Mouse (Mus musculus): ENCODE results near the gene Olfr1168. TPM values are rescaled to one million over a fixed set of nuclear protein-coding genes. Genes with fewer than 3 reads are reported as not detected.
"Not testable (repeated sequence)": the region's sequence is repeated elsewhere in the genome, so short reads cannot be mapped to it uniquely, and the experiment has no call there.

Olfr1168 gene
- not detected for total RNA-seq (2021)

- no peak for DNase-seq (ENCODE audit: low spot score in 2 of 2)
- intact Hi-C loops (cut with DNase I): no loop called here
Observed at GRCm38 (mm10) chr2:88181580-88181979, at the start of gene Olfr1168. Gene Olfr1168 (plus strand): TSS chr2:88181880.

GRCm38 (mm10) chr2:88155093-88155492 is 26.6 kb upstream of the Olfr1168 start, which contains the start of gene Olfr1167:
Gene Olfr1167 (minus strand): TSS chr2:88155193.
- intact Hi-C loops (cut with DNase I); DNase-seq (ENCODE audit: low spot score in 2 of 2): not testable (repeated sequence)

- no peak for DNase-seq (ENCODE audit: low spot score in 2 of 2)
- intact Hi-C loops (cut with DNase I): no loop called here
Observed at GRCm38 (mm10) chr2:88220784-88221183, 39.1 kb downstream of the Olfr1168 start.

DNA sequence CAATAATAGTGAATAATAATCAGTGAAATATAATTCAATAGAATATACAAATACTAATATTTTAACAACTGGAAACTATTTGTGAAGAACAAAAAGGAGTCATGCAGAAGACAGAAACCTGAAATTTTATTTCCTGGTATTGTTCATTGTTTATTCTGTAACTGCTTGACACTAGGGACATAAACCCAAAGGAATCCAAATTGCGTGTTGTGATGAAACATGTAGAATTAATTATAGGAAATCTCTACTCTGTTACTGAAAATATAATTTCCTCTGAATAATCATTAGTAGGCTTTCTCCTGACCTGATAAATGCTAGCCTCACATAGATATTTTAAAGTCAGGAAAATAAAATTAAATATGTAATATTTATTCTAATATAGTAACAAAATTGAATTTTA is 46.6 kb downstream of the Olfr1168 start, which contains the start of gene Olfr1170:
Gene Olfr1170, minus strand, starts transcription at position 101 of the 400 bp plus-strand sequence.
- intact Hi-C loops (cut with DNase I): no loop called here
- no peak for DNase-seq (ENCODE audit: low spot score in 2 of 2)

Other genes starting within 250 kb of the Olfr1168 start
- gene Olfr1155, start 236.7 kb upstream of the Olfr1168 start, total RNA-seq (2021): not detected
- not detected for gene Olfr1156, start 228.8 kb upstream of the Olfr1168 start, total RNA-seq (2021)
- gene Olfr1157, start 213.6 kb upstream of the Olfr1168 start, total RNA-seq (2021): not detected
- not detected for gene Olfr74, start 207.2 kb upstream of the Olfr1168 start, total RNA-seq (2021)
- not detected for gene Olfr1158, start 191.8 kb upstream of the Olfr1168 start, total RNA-seq (2021)
- not detected for gene Olfr1160, start 173.6 kb upstream of the Olfr1168 start, total RNA-seq (2021)
- gene Olfr1161, start 159.1 kb upstream of the Olfr1168 start, total RNA-seq (2021): not detected
- gene Olfr73, start 144.2 kb upstream of the Olfr1168 start, total RNA-seq (2021): not detected
- not detected for gene Olfr1162, start 130.8 kb upstream of the Olfr1168 start, total RNA-seq (2021)
- not detected for gene Olfr1163, start 110.0 kb upstream of the Olfr1168 start, total RNA-seq (2021)
- gene Olfr1164, start 87.9 kb upstream of the Olfr1168 start, total RNA-seq (2021): not detected
- gene Olfr1166, start 53.6 kb upstream of the Olfr1168 start, total RNA-seq (2021): not detected
- gene Olfr1167, start 26.7 kb upstream of the Olfr1168 start, total RNA-seq (2021): not detected
- gene Olfr1170, start 46.5 kb downstream of the Olfr1168 start, total RNA-seq (2021): not detected
- gene Olfr1173, start 98.0 kb downstream of the Olfr1168 start, total RNA-seq (2021): not detected
- gene Olfr1174-ps, start 133.3 kb downstream of the Olfr1168 start, total RNA-seq (2021): not detected
- not detected for gene Olfr1175-ps, start 145.3 kb downstream of the Olfr1168 start, total RNA-seq (2021)
- gene Olfr1176, start 154.8 kb downstream of the Olfr1168 start, total RNA-seq (2021): not detected
- gene Olfr1177-ps, start 164.6 kb downstream of the Olfr1168 start, total RNA-seq (2021): not detected
- not detected for gene Olfr1178, start 205.2 kb downstream of the Olfr1168 start, total RNA-seq (2021)
- not detected for gene Olfr1179, start 224.6 kb downstream of the Olfr1168 start, total RNA-seq (2021)
- not detected for gene Olfr1180, start 237.3 kb downstream of the Olfr1168 start, total RNA-seq (2021)
- not detected for gene Olfr1181, start 244.3 kb downstream of the Olfr1168 start, total RNA-seq (2021)

Data from left cerebral cortex, postnatal 36 days (tissue).